Mouse (Mus musculus) mouse trophoblast stem cell (cell line): ENCODE measurements around the gene Gm3336.

Source experiments
- in situ Hi-C, 2 experiments: fragments of 300-500 bp; cut with MseI, MboI; formaldehyde crosslinking; loops; 2 replicates in 1 of 2; 3 replicates in 1 of 2; pipeline ENCODE4 v1.15.1; 2025

The Gm3336 gene

GRCm38 (mm10) chr8:70746676-70747075 lies 28.3 kb downstream of the Gm3336 start:
- in situ Hi-C loops: no loop called here

GRCm38 (mm10) chr8:70747211-70747890 lies 29.0 kb downstream of the Gm3336 start:
- in situ Hi-C loops: no loop called here

GRCm38 (mm10) chr8:70748246-70749096 lies 30.1 kb downstream of the Gm3336 start:
- in situ Hi-C loops: no loop called here

- in situ Hi-C loops: no loop called here
These were observed 30.8 kb downstream of the Gm3336 start for GRCm38 (mm10) chr8:70749097-70749674.

- in situ Hi-C loops: no loop called here
These were observed 31.9 kb downstream of the Gm3336 start for GRCm38 (mm10) chr8:70750128-70750680.

GRCm38 (mm10) chr8:70752000-70752764 lies 33.8 kb downstream of the Gm3336 start:
- in situ Hi-C loops: no loop called here

- in situ Hi-C loops: no loop called here
These were observed 34.8 kb downstream of the Gm3336 start for GRCm38 (mm10) chr8:70753151-70753550.

- in situ Hi-C loops: no loop called here
These were observed 35.9 kb downstream of the Gm3336 start, which contains the start of gene Rab3a for GRCm38 (mm10) chr8:70754043-70754870. Rab3a (plus strand) TSS chr8:70754679.

- in situ Hi-C loops: loop anchor here (5.0 kb wide), 1 partner anchor 33 kb away; the partner anchor contains the start of gene Pde4c (in 2 of the 2)
These were observed 36.7 kb downstream of the Gm3336 start for GRCm38 (mm10) chr8:70754871-70755660.

- in situ Hi-C loops: loop anchor here (5.0 kb wide), 1 partner anchor 34 kb away; the partner anchor contains the start of gene Pde4c (in 2 of the 2)
These were observed 37.5 kb downstream of the Gm3336 start for GRCm38 (mm10) chr8:70755661-70756475.

GRCm38 (mm10) chr8:70756476-70757040 lies 38.2 kb downstream of the Gm3336 start:
- in situ Hi-C loops: loop anchor here (5.0 kb wide), 1 partner anchor 34 kb away; the partner anchor contains the start of gene Pde4c (in 2 of the 2)

GRCm38 (mm10) chr8:70757523-70758307 lies 39.4 kb downstream of the Gm3336 start:
- in situ Hi-C loops: loop anchor here (5.0 kb wide), 1 partner anchor 35 kb away; the partner anchor contains the start of gene Pde4c (in 2 of the 2)

- in situ Hi-C loops: loop anchor here (5.0 kb wide), 1 partner anchor 36 kb away; the partner anchor contains the start of gene Pde4c (in 2 of the 2)
These were observed 39.9 kb downstream of the Gm3336 start for GRCm38 (mm10) chr8:70758308-70758615.

GRCm38 (mm10) chr8:70758616-70759561 lies 40.5 kb downstream of the Gm3336 start:
- in situ Hi-C loops: loop anchor here (5.0 kb wide), 1 partner anchor 37 kb away; the partner anchor contains the start of gene Pde4c (in 2 of the 2)

GRCm38 (mm10) chr8:70760350-70760749 lies 42.0 kb downstream of the Gm3336 start:
- in situ Hi-C loops: no loop called here
